Mouse (Mus musculus) right cerebral cortex, postnatal 25 days (tissue): ENCODE measurements around the gene Cnga3.

Experiments
- DNase-seq: peaks from one replicate; pipeline ENCODE4 v3.0.0; 2022

Gene Cnga3

GRCm38 (mm10) chr1:37214144-37214543 is at the start of gene Cnga3:
Gene Cnga3, plus strand, starts transcription at chr1:37214434.
- no peak for DNase-seq

DNA sequence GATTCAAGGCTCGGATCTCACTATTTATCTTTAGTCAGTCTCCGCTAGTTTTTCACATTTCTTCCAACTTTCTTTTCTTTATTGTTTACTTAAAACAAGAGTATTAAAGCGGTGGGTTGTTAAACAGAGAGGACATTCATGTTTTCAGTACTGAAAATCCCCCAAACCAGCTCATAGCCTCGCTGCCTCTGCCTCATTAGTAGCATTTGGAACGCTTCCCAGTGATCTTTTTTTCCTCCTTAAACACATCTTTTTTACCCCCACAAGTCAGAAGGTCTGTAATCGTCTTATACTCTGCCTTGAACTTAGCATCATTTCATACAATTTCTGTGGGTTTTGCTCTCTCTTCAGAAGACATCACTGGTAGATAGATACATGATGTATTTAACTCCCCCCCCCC is 48.2 kb upstream of the Cnga3 start:
- DNase-seq, result no peak

DNA sequence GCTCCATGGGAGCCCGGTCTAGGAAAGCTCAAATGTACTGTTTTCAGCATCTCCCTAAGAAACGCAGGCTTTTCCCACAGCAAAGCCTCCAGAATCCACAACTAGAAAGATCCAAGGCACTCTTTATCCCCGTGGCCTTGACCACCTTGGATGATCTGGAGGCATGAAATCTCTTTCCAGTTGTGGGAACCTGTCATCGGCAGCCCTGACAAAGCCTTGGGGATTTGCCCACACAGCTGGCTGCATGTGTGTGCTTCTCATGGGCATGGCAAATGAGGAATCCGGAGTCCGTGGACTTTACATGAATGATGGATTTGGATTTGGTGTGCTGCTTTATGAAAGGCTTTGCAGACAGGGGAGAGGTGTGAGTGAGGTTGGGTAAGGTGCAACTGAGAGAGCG is 46.3 kb upstream of the Cnga3 start:
- no peak for DNase-seq

GRCm38 (mm10) chr1:37177874-37178273 is 36.4 kb upstream of the Cnga3 start:
- peak; percentile 8 for DNase-seq

DNA sequence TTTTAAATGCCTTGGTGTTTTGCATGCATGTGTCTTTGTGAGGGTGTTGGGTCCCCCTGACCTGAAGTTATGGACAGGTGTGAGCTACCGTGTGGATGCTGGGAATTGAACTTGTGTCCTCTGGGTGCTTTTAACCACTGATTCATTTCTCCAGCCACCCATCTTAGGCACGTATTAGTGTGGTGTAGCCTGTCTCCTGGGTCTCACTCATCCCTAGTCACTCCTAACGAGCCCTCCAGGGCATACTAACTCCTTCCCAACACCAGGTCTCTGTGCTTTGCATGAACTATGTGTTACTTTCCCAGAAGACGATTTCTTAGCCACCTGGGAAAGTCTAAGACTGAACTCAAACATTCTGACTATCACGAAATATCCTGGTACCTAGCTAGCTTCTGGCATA is 34.4 kb upstream of the Cnga3 start:
- no peak for DNase-seq

GRCm38 (mm10) chr1:37187050-37187449 is 27.2 kb upstream of the Cnga3 start:
- DNase-seq, result no peak

- no peak for DNase-seq
Observed at GRCm38 (mm10) chr1:37194607-37195006, 19.6 kb upstream of the Cnga3 start.

DNA sequence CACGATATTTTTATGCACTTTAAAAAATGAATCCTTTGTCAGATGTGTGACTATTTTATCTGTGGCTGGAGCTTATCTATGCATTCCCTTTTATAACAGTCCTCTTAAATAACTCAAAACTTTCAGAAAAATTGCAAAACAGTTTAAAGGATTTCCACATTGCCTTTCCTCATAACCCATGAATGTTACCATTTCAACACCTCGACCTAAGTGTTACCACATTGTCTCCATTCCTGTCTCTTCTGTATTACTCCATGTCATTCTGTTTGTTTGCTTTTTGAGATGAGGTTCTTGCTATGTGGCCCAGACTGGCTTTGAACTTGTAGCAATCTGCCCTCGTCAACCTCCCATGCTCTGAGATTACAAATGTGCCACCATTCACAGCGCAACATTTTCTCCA is 12.8 kb upstream of the Cnga3 start:
- DNase-seq, result no peak

- DNase-seq, result no peak
Observed at GRCm38 (mm10) chr1:37207743-37208142, 6.5 kb upstream of the Cnga3 start.

GRCm38 (mm10) chr1:37212375-37212774 is 1.9 kb upstream of the Cnga3 start:
- DNase-seq, result no peak

- no peak for DNase-seq
Observed at GRCm38 (mm10) chr1:37218386-37218785, 4.2 kb downstream of the Cnga3 start.

- DNase-seq, result no peak
Observed at GRCm38 (mm10) chr1:37219593-37219992, 5.4 kb downstream of the Cnga3 start.

- peak; percentile 85 for DNase-seq
Observed at GRCm38 (mm10) chr1:37220134-37220907, 6.1 kb downstream of the Cnga3 start.

DNA sequence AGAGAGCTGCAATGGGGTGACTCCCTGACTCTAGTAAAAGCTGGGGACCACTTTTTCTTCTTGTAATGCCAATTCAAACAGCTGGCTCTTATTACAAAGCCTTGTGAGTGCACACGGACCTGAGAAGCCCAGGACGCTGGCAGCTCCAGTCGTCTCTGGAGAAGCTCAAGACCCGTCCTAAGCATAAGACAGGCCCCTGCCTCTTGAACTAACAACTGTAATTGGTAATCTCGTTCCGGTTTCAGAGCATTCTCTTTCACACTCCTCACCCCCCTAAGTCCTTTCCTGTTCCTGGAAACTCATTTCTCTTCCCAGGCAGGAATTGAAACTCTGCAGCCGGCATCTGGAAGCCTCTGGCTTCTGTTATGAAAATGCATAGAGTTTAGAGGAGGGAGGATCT is 7.8 kb downstream of the Cnga3 start:
- no peak for DNase-seq

GRCm38 (mm10) chr1:37230404-37230803 is 16.2 kb downstream of the Cnga3 start:
- DNase-seq, result no peak

- peak; percentile 23 for DNase-seq
Observed at GRCm38 (mm10) chr1:37231295-37231701, 17.1 kb downstream of the Cnga3 start.

GRCm38 (mm10) chr1:37239045-37239635 is 24.9 kb downstream of the Cnga3 start:
- DNase-seq, result no peak

- no peak for DNase-seq
Observed at GRCm38 (mm10) chr1:37242253-37242652, 28.0 kb downstream of the Cnga3 start.

DNA sequence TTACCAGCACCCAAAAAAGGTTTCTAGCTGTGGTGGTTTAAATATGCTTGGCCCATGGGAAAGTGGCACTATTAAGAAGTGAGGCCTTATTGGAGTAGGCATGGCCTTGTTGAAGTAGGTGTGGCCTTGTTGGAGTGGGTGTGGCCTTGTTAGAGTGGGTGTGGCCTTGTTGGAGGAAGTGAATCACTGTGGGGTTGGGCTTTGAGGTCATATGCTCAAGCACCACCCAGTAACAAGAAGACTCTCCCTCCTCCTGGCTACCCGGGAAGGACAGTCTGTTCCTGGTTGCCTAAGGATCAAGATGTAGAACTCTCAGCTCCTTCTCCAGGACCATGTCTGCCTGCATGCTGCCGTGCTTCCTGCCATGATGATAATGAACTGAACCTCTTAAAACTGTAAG is 32.2 kb downstream of the Cnga3 start:
- DNase-seq, result no peak

DNA sequence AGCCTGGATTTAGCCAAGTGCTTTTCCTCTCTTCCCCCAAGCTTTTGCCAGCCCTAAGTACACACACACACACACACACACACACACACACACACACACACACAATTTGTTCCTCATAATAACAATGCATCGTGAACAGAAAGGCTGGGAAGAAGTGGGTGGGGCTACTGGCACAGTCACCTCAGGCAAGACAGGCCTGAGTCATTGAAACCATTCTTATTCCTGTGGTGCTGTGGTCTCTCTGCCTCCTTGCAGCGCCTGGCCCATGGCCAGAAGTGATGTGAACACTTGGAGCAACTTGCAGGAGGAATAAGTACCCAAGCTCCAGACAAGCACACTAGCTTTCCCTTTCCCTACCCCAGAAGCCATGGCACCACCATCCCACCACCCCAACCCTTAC is 34.2 kb downstream of the Cnga3 start:
- DNase-seq, result peak; percentile 19

GRCm38 (mm10) chr1:37250643-37251310 is 36.5 kb downstream of the Cnga3 start:
- peak; percentile 76 for DNase-seq

DNA sequence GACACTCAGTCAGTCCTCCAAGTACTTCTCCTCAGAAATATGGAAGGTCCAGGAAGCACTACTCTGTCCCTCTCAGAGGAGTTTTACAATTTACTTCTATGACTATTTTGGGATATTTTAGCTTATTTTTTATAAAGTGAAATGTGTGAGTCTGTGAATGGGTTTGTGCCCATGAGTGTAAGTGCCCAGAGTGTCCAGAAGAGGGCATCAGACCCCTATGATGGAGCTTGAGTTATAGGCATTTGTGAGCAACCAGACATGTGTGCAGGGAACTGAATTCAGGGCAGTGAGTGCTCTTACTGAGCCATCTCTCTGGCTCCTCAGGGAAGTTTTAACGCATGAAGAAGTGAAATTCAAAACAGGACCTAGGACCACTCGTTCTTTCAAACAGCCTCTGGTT is 44.2 kb downstream of the Cnga3 start:
- DNase-seq, result no peak

- peak; percentile 60 for DNase-seq
Observed at GRCm38 (mm10) chr1:37272464-37272863, 58.2 kb downstream of the Cnga3 start.

GRCm38 (mm10) chr1:37286556-37286955 is 72.3 kb downstream of the Cnga3 start:
- DNase-seq, result no peak
